Comparison of ENCODE assay signal across 19 mouse cellular contexts in the genomic region with DNA sequence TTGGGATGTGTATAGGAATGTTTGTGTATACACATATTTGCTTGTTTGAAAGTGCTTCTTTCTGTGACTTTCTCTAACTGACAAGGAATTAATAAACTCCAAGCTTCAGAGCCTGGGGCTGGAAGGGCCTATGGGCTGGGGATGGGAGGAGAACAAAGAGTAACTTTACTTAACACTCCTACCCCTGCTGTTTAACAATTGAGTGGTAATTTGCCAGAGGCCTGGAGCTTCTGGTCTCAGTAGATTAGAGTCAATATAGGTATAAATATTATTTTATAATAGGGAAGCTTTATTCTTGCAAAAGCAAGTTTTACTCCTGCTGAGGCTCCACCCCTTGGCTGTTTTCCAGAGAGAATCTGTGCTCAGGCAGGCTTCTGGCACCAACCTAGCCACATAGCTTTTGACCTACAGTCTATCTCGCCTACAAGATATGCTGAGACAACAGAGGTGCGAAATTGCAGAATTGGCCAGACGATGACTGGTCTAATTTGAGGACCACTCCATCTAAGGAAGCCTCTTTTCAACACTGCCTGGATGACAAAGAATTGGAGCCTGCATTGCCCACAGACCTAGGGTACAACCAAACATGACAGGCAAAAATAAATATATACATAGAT.
A peak's percentile ranks its signal among the peaks of the same experiment; 100 is the strongest.
DNase-seq lines count a peak whose midpoint lies in the region; ATAC-seq and TF ChIP-seq lines count a peak whose summit lies in the region.
"Had no signal": no experiment of that assay in that cellular context is flagged by ENCODE, and none has a peak within 500 bp of the region (broad histone marks: within the 10 kb centered on the region; RNA-seq: fewer than 3 reads in every experiment).

No protein-coding gene starts in this region.

- no peaks in the 10 kb centered on the region for H3K4me1 ChIP-seq in heart, adult 2 months (ENCODE audit: control insufficient read depth, insufficient read depth, low read length)
- no peaks in the 10 kb centered on the region for H3K4me1 ChIP-seq in intestine, embryonic 14.5 days (replicated peaks; ENCODE audit: control insufficient read depth, insufficient read depth, low read length)
- H3K4me1 ChIP-seq in intestine, postnatal 0 days (replicated peaks; ENCODE audit: control insufficient read depth, insufficient read depth, low read length) = no peaks in the 10 kb centered on the region
- no peaks in the 10 kb centered on the region for H3K4me1 ChIP-seq in intestine, embryonic 16.5 days (ENCODE audit: control insufficient read depth, insufficient read depth, low read length)
- H3K4me1 ChIP-seq in hindbrain, embryonic 12.5 days = no peaks in the 10 kb centered on the region
- H3K4me1 ChIP-seq: embryonic facial prominence, embryonic 10.5 days; limb, embryonic 15.5 days; megakaryocyte, embryonic 14.5 days; stomach, embryonic 15.5 days had no signal

- no peak overlapping the region for H3K4me3 ChIP-seq in heart, adult 2 months
- H3K4me3 ChIP-seq in intestine, embryonic 14.5 days (ENCODE audit: low read depth, low read length) = no peak overlapping the region
- no peak overlapping the region for H3K4me3 ChIP-seq in intestine, postnatal 0 days (ENCODE audit: low read depth, low read length)
- H3K4me3 ChIP-seq in intestine, embryonic 16.5 days (ENCODE audit: low read length) = no peak overlapping the region
- no peak overlapping the region for H3K4me3 ChIP-seq in hindbrain, embryonic 12.5 days
- H3K4me3 ChIP-seq: embryonic facial prominence, embryonic 10.5 days; gastrocnemius, adult 2 months; limb, embryonic 15.5 days; megakaryocyte, embryonic 14.5 days; stomach, embryonic 15.5 days had no signal

- intact Hi-C loops in heart, adult 2 months (cut with DNase I) = no loop called here
- intact Hi-C loops in heart, postnatal 10 days (cut with DNase I) = no loop called here

- DNase-seq in heart, adult 11 months = peak; percentile 49
- no peak for DNase-seq in heart, adult 2 months
- no peak for DNase-seq in intestine, embryonic 14.5 days (ENCODE audit: low spot score)
- DNase-seq in heart, postnatal 10 days = peak; percentile 23 to 42
- DNase-seq: cerebellum, adult 18-20 months; gastrocnemius, adult 2 months; kidney, adult 18-20 months; liver, postnatal 0 days; right cerebral cortex, postnatal 25 days had no signal

- no peak for TF ChIP-seq EP300 in heart, adult 2 months (IDR thresholded peaks at IDR 0.05; ENCODE audit: insufficient read depth, low read depth, low read length)

- ATAC-seq in intestine, embryonic 14.5 days (replicated peaks; ENCODE audit: low FRiP score, low TSS enrichment, low read depth) = 0 out of 2 replicates have a peak, but pooled peaks have one; percentile 23
- no peak for ATAC-seq in intestine, postnatal 0 days
- ATAC-seq in intestine, embryonic 16.5 days = peak; percentile 80
- no peak for ATAC-seq in hindbrain, embryonic 12.5 days (ENCODE audit: low FRiP score)
- ATAC-seq: liver, postnatal 0 days; midbrain, embryonic 16.5 days had no signal

- H3K27ac ChIP-seq in heart, adult 2 months = no peak overlapping the region
- H3K27ac ChIP-seq in intestine, embryonic 14.5 days (ENCODE audit: low read depth) = no peak overlapping the region
- no peak overlapping the region for H3K27ac ChIP-seq in intestine, postnatal 0 days (ENCODE audit: low read depth, low read length)
- H3K27ac ChIP-seq in intestine, embryonic 16.5 days (ENCODE audit: low read length) = no peak overlapping the region
- no peak overlapping the region for H3K27ac ChIP-seq in hindbrain, embryonic 12.5 days
- H3K27ac ChIP-seq: embryonic facial prominence, embryonic 10.5 days; gastrocnemius, adult 2 months; hindbrain, embryonic 14.5 days; kidney, postnatal 0 days; limb, embryonic 15.5 days; stomach, embryonic 15.5 days had no signal

- 34% methylated on average over 3 of the region's 3 CpGs for WGBS in heart, adult 2 months
- WGBS in intestine, embryonic 14.5 days = 84% methylated on average over 3 of the region's 3 CpGs
- WGBS in intestine, postnatal 0 days = 32% methylated on average over 3 of the region's 3 CpGs
- WGBS in intestine, embryonic 16.5 days = 71% methylated on average over 3 of the region's 3 CpGs
- WGBS in hindbrain, embryonic 12.5 days = 90% methylated on average over 3 of the region's 3 CpGs

- TF ChIP-seq POLR2A in heart, adult 2 months (IDR thresholded peaks at IDR 0.05; ENCODE audit: insufficient read depth, low read depth, low read length) = no peak

- no peaks in the 10 kb centered on the region for H3K36me3 ChIP-seq in heart, adult 2 months (ENCODE audit: control insufficient read depth, insufficient read depth, low read length)
- H3K36me3 ChIP-seq in intestine, embryonic 14.5 days (ENCODE audit: control insufficient read depth, insufficient read depth, low read length) = no peaks in the 10 kb centered on the region
- H3K36me3 ChIP-seq in intestine, postnatal 0 days (ENCODE audit: control insufficient read depth, insufficient read depth) = no peaks in the 10 kb centered on the region
- H3K36me3 ChIP-seq in intestine, embryonic 16.5 days (ENCODE audit: control insufficient read depth, insufficient read depth, low read length) = no peaks in the 10 kb centered on the region
- H3K36me3 ChIP-seq in hindbrain, embryonic 12.5 days = no peaks in the 10 kb centered on the region
- H3K36me3 ChIP-seq: embryonic facial prominence, embryonic 10.5 days; limb, embryonic 15.5 days; stomach, embryonic 15.5 days had no signal

- no peaks in the 10 kb centered on the region for H3K9me3 ChIP-seq in intestine, embryonic 14.5 days (ENCODE audit: control insufficient read depth, low read length)
- no peaks in the 10 kb centered on the region for H3K9me3 ChIP-seq in intestine, postnatal 0 days (ENCODE audit: control insufficient read depth)
- H3K9me3 ChIP-seq in intestine, embryonic 16.5 days (ENCODE audit: control insufficient read depth, low read length) = no peaks in the 10 kb centered on the region
- H3K9me3 ChIP-seq in hindbrain, embryonic 12.5 days (replicated peaks) = no peaks in the 10 kb centered on the region
- H3K9me3 ChIP-seq: embryonic facial prominence, embryonic 10.5 days; limb, embryonic 15.5 days; megakaryocyte, embryonic 14.5 days; stomach, embryonic 15.5 days had no signal

- no peak overlapping the region for H3K9ac ChIP-seq in heart, adult 2 months (ENCODE audit: low read depth, low read length)
- H3K9ac ChIP-seq in intestine, embryonic 14.5 days (ENCODE audit: low read length) = no peak overlapping the region
- no peak overlapping the region for H3K9ac ChIP-seq in intestine, postnatal 0 days (ENCODE audit: low read depth, low read length)
- H3K9ac ChIP-seq in intestine, embryonic 16.5 days (ENCODE audit: low read depth, low read length) = no peak overlapping the region
- H3K9ac ChIP-seq in hindbrain, embryonic 12.5 days = no peak overlapping the region
- H3K9ac ChIP-seq: hindbrain, embryonic 14.5 days; limb, embryonic 15.5 days; liver, postnatal 0 days; stomach, embryonic 15.5 days had no signal

- no peaks in the 10 kb centered on the region for H3K79me2 ChIP-seq in heart, adult 2 months (replicated peaks; ENCODE audit: control insufficient read depth, insufficient read depth, low read length)

- no peak overlapping the region for H3K4me2 ChIP-seq in intestine, embryonic 14.5 days (ENCODE audit: low read length)
- no peak overlapping the region for H3K4me2 ChIP-seq in intestine, postnatal 0 days (replicated peaks; ENCODE audit: low read depth)
- no peak overlapping the region for H3K4me2 ChIP-seq in intestine, embryonic 16.5 days (ENCODE audit: low read depth, low read length)
- no peak overlapping the region for H3K4me2 ChIP-seq in hindbrain, embryonic 12.5 days (replicated peaks)
- H3K4me2 ChIP-seq: hindbrain, embryonic 14.5 days; limb, embryonic 15.5 days; stomach, embryonic 15.5 days had no signal

- TF ChIP-seq CTCF in heart, adult 2 months (IDR thresholded peaks at IDR 0.05) = no peak
- no peak for TF ChIP-seq CTCF in intestine, postnatal 0 days (IDR thresholded peaks at IDR 0.05; ENCODE audit: low read depth)

- no peaks in the 10 kb centered on the region for H3K27me3 ChIP-seq in heart, adult 2 months (ENCODE audit: control insufficient read depth, insufficient read depth, low read length)
- H3K27me3 ChIP-seq in intestine, embryonic 14.5 days (replicated peaks; ENCODE audit: control insufficient read depth, insufficient read depth, low read length) = no peaks in the 10 kb centered on the region
- H3K27me3 ChIP-seq in intestine, postnatal 0 days (replicated peaks; ENCODE audit: control insufficient read depth, insufficient read depth, low read length) = no peaks in the 10 kb centered on the region
- H3K27me3 ChIP-seq in intestine, embryonic 16.5 days (replicated peaks; ENCODE audit: control insufficient read depth, insufficient read depth, low read length) = no peaks in the 10 kb centered on the region
- no peaks in the 10 kb centered on the region for H3K27me3 ChIP-seq in hindbrain, embryonic 12.5 days
- H3K27me3 ChIP-seq: limb, embryonic 15.5 days; megakaryocyte, embryonic 14.5 days; stomach, embryonic 15.5 days had no signal

Comparison
In these comparisons a context has a peak if more than half of its experiments do, and no peak if none do; other contexts are left out.
1. DNase-seq: peak in heart, adult 11 months (single experiment) and heart, postnatal 10 days (2 of 2); none in heart, adult 2 months (0 of 2) and intestine, embryonic 14.5 days (single experiment).
2. ATAC-seq: peak in intestine, embryonic 14.5 days (single experiment) and intestine, embryonic 16.5 days (single experiment); none in intestine, postnatal 0 days (single experiment) and hindbrain, embryonic 12.5 days (single experiment).